Mouse (Mus musculus): ENCODE measurements around the gene Dbx1. TPM values are rescaled to one million over a fixed set of nuclear protein-coding genes. Genes with fewer than 3 reads are reported as not detected.

Gene Dbx1
- polyA plus RNA-seq, 1 experiment = not detected

GRCm38 (mm10) chr7:49633375-49633956 is 3.2 kb downstream of the Dbx1 start:
- DNase-seq (ENCODE audit: extremely low spot score in 1 of 2, low spot score in 1 of 2) = no peak

GRCm38 (mm10) chr7:49632391-49632790 is 4.3 kb downstream of the Dbx1 start:
- DNase-seq (ENCODE audit: extremely low spot score in 1 of 2, low spot score in 1 of 2) = no peak

- DNase-seq (ENCODE audit: extremely low spot score in 1 of 2, low spot score in 1 of 2) = no peak
Observed at GRCm38 (mm10) chr7:49631885-49632284, 4.8 kb downstream of the Dbx1 start.

- no peak for DNase-seq (ENCODE audit: extremely low spot score in 1 of 2, low spot score in 1 of 2)
Observed at GRCm38 (mm10) chr7:49620160-49620559, 16.5 kb downstream of the Dbx1 start.

GRCm38 (mm10) chr7:49617087-49617486 is 19.6 kb downstream of the Dbx1 start:
- no peak for DNase-seq (ENCODE audit: extremely low spot score in 1 of 2, low spot score in 1 of 2)

GRCm38 (mm10) chr7:49616258-49616735 is 20.4 kb downstream of the Dbx1 start:
- peak in 1 of 2 experiments; percentile 80 for DNase-seq (ENCODE audit: extremely low spot score in 1 of 2, low spot score in 1 of 2)

GRCm38 (mm10) chr7:49604965-49605795 is 31.5 kb downstream of the Dbx1 start:
- DNase-seq (ENCODE audit: extremely low spot score in 1 of 2, low spot score in 1 of 2) = no peak

GRCm38 (mm10) chr7:49604244-49604643 is 32.4 kb downstream of the Dbx1 start:
- no peak for DNase-seq (ENCODE audit: extremely low spot score in 1 of 2, low spot score in 1 of 2)

GRCm38 (mm10) chr7:49601191-49601975 is 35.3 kb downstream of the Dbx1 start:
- peak; percentile 81 to 92 for DNase-seq (ENCODE audit: extremely low spot score in 1 of 2, low spot score in 1 of 2)

GRCm38 (mm10) chr7:49599950-49600349 is 36.7 kb downstream of the Dbx1 start:
- no peak for DNase-seq (ENCODE audit: extremely low spot score in 1 of 2, low spot score in 1 of 2)

GRCm38 (mm10) chr7:49598225-49598624 is 38.4 kb downstream of the Dbx1 start:
- no peak for DNase-seq (ENCODE audit: extremely low spot score in 1 of 2, low spot score in 1 of 2)

GRCm38 (mm10) chr7:49597776-49598175 is 38.9 kb downstream of the Dbx1 start:
- no peak for DNase-seq (ENCODE audit: extremely low spot score in 1 of 2, low spot score in 1 of 2)

GRCm38 (mm10) chr7:49589635-49590034 is 47.0 kb downstream of the Dbx1 start:
- no peak for DNase-seq (ENCODE audit: extremely low spot score in 1 of 2, low spot score in 1 of 2)

GRCm38 (mm10) chr7:49586530-49587120 is 50.0 kb downstream of the Dbx1 start:
- no peak for DNase-seq (ENCODE audit: extremely low spot score in 1 of 2, low spot score in 1 of 2)

GRCm38 (mm10) chr7:49583176-49583575 is 53.5 kb downstream of the Dbx1 start:
- DNase-seq (ENCODE audit: extremely low spot score in 1 of 2, low spot score in 1 of 2) = no peak

GRCm38 (mm10) chr7:49582551-49582950 is 54.1 kb downstream of the Dbx1 start:
- DNase-seq (ENCODE audit: extremely low spot score in 1 of 2, low spot score in 1 of 2) = no peak

GRCm38 (mm10) chr7:49581951-49582350 is 54.7 kb downstream of the Dbx1 start:
- no peak for DNase-seq (ENCODE audit: extremely low spot score in 1 of 2, low spot score in 1 of 2)
